Mouse (Mus musculus): ENCODE results near the gene Fkbp10. TPM values are rescaled to one million over a fixed set of nuclear protein-coding genes. Genes with fewer than 3 reads are reported as not detected.
A peak's percentile ranks its signal among the peaks of the same experiment; 100 is the strongest.

Gene Fkbp10
- 7.8 and 8.5 TPM in 2 replicates for polyA plus RNA-seq (2015; fragmentation: Nextera tagmentation; extraction: Ambion mirVana)

DNA sequence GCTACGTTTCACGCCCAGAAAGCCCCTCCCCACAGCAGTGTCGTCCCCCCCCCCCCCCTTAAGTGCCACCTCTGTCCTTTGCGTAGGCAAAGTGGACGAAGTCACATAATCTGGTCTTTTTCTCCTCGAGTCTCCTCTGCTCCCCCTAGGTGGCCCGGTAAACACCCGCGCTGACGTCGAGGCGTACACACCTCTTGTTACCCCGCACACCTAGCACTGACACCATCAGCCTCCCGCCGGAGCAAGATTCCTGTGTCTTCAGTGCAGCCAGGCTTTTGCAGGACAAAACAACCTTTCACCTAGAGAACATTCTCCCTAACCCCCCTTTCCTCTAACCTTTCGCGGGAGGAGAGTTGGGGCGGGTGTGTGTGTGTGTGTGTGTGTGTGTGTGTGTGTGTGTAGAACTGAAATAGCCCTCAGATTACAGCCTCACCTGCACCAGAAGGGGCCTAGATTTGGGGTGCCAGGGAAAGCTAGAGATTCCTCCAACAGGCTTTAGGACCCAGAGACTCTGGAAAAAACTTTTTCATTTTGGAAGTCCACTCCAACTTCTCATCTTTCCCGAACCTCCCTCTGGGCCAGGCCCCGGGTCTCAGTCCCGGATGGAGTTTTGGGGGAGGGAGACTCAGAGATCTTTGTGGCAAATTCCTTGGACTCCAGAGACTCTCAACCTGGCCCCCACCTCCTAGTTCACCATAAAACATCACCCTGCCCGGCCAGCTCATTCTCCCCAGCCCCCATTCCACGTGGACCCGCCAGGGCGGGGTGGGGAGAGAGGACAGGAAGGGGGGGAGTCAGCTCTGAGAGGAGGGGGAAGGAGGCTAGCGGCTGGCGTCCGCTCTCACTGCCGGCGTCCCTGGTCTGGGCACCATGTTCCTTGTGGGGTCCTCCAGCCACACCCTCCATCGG, at the start of gene Fkbp10:
Gene Fkbp10, plus strand, starts transcription at position 784 of the 909 bp plus-strand sequence.
- Histone ChIP-seq H3K27ac (replicated peaks) (peak within 1 kb of the TSS; percentile 24; the same call in 1 of the 2 replicates), H3K4me2 (peak within 1 kb of the TSS; percentile 67), H3K27me3 (peaks cover 62% of the 10 kb centered on the region), H3K9me3 (replicated peaks) (no peaks in the 10 kb centered on the region), H3K4me1 (replicated peaks) (peaks cover 13% of the 10 kb centered on the region), H3K9ac (no peak within 1 kb of the TSS), H3K4me3 (replicated peaks) (peak within 1 kb of the TSS; percentile 57), H3K36me3 (replicated peaks) (no peaks in the 10 kb centered on the region)
- WGBS (ENCODE audit: insufficient replicate concordance): 3% methylated on average over 31 of the region's 31 CpGs
- no peak; the same call in 1 of the 2 replicates for ATAC-seq (ENCODE audit: insufficient read depth)

DNA sequence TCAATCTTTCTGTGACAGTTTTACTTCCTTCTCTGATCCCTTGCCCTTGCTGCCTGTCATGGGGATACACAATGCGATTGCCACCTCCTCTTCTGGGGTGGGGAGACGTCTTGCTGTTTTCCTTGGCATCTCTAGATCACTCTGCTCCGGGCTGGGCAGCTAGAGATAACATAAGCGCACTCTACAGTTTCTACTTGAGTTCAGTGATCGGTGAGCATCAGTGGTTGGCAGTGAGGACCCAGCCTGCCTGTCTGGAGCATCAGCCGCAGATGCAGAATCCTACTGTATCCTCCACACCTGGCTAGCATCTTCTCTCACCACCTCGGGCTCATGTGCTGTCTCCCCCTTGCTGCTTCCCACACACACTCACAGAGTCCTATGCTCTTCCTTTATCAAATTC, 46.4 kb upstream of the Fkbp10 start:
- Histone ChIP-seq H3K9ac (no peak overlapping the region), H3K27ac (replicated peaks) (no peak overlapping the region), H3K4me1 (replicated peaks) (no peaks in the 10 kb centered on the region), H3K4me3 (replicated peaks) (no peak overlapping the region), H3K27me3 (peaks cover 3% of the 10 kb centered on the region; the same call in 1 of the 2 replicates), H3K4me2 (no peak overlapping the region), H3K36me3 (replicated peaks) (peaks cover 8% of the 10 kb centered on the region; the same call in 1 of the 2 replicates), H3K9me3 (replicated peaks) (no peaks in the 10 kb centered on the region)
- WGBS (ENCODE audit: insufficient replicate concordance): 51% methylated on average over 7 of the region's 7 CpGs
- no peak for ATAC-seq (ENCODE audit: insufficient read depth)

DNA sequence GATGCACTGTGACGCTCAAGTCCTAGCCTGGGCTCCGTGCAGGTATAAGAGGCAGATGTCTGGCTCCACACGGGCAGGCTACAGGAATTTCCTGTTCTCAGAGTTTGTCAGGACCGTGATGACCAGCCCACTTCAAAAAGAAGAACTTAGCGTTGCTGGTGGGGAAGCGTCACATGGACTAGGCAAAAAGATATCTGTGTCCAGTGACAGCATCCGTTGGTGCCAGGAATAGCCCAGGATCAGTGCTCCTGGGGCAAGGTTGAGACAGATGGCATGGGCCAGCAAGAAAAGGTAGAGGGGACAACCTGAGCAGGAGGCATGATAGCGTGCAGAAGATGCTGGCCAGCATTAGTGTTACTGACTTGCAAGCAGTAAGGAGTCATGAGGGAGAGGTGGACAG, 45.7 kb upstream of the Fkbp10 start:
- ATAC-seq (ENCODE audit: insufficient read depth): no peak
- H3K4me2 ChIP-seq: no peak overlapping the region
- H3K27me3 ChIP-seq: no peaks in the 10 kb centered on the region
- H3K4me3 ChIP-seq (replicated peaks): no peak overlapping the region
- H3K27ac ChIP-seq (replicated peaks): no peak overlapping the region
- H3K9me3 ChIP-seq (replicated peaks): no peaks in the 10 kb centered on the region
- no peak overlapping the region for H3K9ac ChIP-seq
- 27% methylated on average over 8 of the region's 8 CpGs for WGBS (ENCODE audit: insufficient replicate concordance)
- H3K4me1 ChIP-seq (replicated peaks): no peaks in the 10 kb centered on the region
- H3K36me3 ChIP-seq (replicated peaks): peaks cover 8% of the 10 kb centered on the region; the same call in 1 of the 2 replicates

DNA sequence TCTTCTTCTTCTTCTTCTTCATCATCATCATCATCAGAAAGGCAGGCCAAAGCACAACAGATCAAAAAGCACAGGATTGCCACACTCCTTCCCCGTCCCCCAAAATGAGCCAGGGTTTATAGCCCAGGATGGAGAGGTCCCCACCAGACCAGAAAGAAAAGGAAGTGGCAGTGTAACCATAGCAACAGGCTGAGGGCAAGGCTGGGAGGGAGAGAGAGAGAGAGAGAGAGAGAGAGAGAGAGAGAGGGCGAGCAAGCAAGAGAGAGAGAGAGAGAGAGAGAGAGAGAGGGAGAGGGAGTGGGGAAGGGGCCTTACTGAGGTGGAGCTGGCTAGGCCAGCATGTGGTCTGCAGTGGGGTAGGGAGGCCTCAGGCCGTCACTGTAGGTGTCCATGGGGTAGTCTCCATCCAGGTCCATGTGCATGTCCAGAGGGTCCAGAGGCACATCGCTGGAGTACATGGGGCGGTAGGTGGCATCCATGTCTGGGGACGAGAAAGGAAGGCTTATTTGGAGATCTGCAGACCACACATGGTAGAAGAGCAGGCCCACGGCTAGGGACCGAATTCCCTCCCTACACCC, 43.4 kb upstream of the Fkbp10 start:
- no peak overlapping the region for H3K9ac ChIP-seq
- 62% methylated on average over 7 of the region's 8 CpGs for WGBS (ENCODE audit: insufficient replicate concordance)
- no peak overlapping the region for H3K4me2 ChIP-seq
- H3K9me3 ChIP-seq (replicated peaks): no peaks in the 10 kb centered on the region
- H3K27ac ChIP-seq (replicated peaks): no peak overlapping the region
- H3K36me3 ChIP-seq (replicated peaks): peaks cover 25% of the 10 kb centered on the region
- H3K4me3 ChIP-seq (replicated peaks): no peak overlapping the region
- no peaks in the 10 kb centered on the region for H3K4me1 ChIP-seq (replicated peaks)
- no peaks in the 10 kb centered on the region for H3K27me3 ChIP-seq
- ATAC-seq (ENCODE audit: insufficient read depth): no peak

DNA sequence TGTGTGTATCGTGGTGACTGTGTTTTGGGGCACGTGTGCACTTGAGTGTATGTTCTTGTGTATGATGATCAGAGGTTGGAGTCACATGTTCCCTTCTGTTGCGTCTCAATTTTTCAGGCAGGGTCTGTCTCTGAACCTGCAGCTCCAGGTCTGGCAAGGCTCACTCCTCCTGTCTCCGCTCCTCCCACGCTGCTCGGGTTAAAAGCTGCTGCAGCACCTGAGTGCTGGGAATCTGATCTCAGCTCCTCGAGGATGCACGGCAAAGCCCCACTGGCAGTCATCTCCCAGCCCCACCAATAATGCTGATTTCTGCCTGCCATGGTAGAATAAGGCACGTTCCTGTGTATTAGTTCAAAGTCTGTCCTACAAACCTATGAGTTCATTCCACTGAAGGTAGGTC, 40.4 kb upstream of the Fkbp10 start:
- no peak for ATAC-seq (ENCODE audit: insufficient read depth)
- Histone ChIP-seq H3K27ac (replicated peaks) (no peak overlapping the region), H3K4me3 (replicated peaks) (no peak overlapping the region), H3K27me3 (no peaks in the 10 kb centered on the region), H3K4me2 (no peak overlapping the region), H3K9ac (no peak overlapping the region), H3K36me3 (replicated peaks) (peaks cover 33% of the 10 kb centered on the region), H3K4me1 (replicated peaks) (no peaks in the 10 kb centered on the region), H3K9me3 (replicated peaks) (no peaks in the 10 kb centered on the region)
- WGBS (ENCODE audit: insufficient replicate concordance): 72% methylated on average over 9 of the region's 9 CpGs

DNA sequence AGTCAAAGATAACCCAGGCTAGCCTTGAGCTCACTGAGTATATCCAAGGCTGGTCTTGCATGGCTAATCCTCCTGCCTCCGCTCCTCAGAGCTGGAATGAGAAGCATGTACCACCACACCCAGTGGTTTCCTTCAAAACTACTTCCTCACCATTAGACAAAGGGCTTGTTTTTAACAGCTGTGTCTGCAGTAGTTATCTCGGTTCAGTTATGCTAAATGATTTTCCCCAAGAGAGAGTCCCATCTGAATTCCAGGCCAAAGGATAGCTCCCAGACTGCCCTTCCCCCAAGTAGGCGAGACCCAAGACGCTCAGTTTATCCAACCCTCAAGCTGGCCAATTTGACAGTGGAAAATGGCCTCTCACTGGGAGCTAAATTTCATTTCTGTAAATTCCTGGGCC, 39.5 kb upstream of the Fkbp10 start:
- H3K27ac ChIP-seq (replicated peaks): no peak overlapping the region
- H3K27me3 ChIP-seq: no peaks in the 10 kb centered on the region
- WGBS (ENCODE audit: insufficient replicate concordance): 53% methylated on average over 4 of the region's 4 CpGs
- no peak overlapping the region for H3K4me3 ChIP-seq (replicated peaks)
- no peaks in the 10 kb centered on the region for H3K9me3 ChIP-seq (replicated peaks)
- no peaks in the 10 kb centered on the region for H3K4me1 ChIP-seq (replicated peaks)
- peaks cover 39% of the 10 kb centered on the region for H3K36me3 ChIP-seq (replicated peaks)
- no peak overlapping the region for H3K4me2 ChIP-seq
- ATAC-seq (ENCODE audit: insufficient read depth): no peak
- H3K9ac ChIP-seq: no peak overlapping the region

DNA sequence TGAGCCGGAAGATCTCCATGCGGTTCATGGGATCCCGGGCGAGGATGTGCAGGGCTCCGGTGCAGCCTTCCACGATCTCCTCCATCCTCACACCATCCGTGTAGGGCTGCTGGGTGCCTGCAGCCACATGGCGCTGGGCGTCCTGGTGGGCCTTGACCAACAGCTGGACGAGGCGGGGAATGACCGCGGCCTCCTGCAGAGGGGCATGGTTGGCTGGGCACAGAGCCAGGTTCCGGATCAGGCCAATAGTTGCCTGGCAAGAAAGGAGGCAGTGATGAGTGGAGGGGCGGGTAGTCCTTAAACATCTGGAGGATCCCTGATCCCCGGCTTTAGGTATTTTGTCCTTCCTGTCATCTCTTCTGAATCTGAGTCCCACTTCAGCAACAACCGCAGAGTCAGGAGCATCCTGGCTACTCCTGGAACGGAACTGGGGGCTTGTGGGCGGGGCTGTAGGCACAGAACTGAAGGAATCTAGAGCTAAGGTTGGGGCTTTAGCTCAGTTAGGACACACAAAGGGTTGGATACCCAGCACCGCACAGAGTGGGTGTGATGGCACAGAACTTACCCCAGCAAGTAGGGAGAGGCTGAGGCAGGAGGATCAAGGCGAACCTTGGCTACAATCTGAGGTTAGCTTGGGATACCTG, 38.6 kb upstream of the Fkbp10 start:
- no peak overlapping the region for H3K27ac ChIP-seq (replicated peaks)
- no peak overlapping the region for H3K4me2 ChIP-seq
- peaks cover 36% of the 10 kb centered on the region for H3K36me3 ChIP-seq (replicated peaks)
- H3K4me1 ChIP-seq (replicated peaks): no peaks in the 10 kb centered on the region
- H3K9me3 ChIP-seq (replicated peaks): no peaks in the 10 kb centered on the region
- 80% methylated on average over 21 of the region's 21 CpGs for WGBS (ENCODE audit: insufficient replicate concordance)
- H3K27me3 ChIP-seq: no peaks in the 10 kb centered on the region
- H3K9ac ChIP-seq: no peak overlapping the region
- ATAC-seq (ENCODE audit: insufficient read depth): no peak
- H3K4me3 ChIP-seq (replicated peaks): no peak overlapping the region

DNA sequence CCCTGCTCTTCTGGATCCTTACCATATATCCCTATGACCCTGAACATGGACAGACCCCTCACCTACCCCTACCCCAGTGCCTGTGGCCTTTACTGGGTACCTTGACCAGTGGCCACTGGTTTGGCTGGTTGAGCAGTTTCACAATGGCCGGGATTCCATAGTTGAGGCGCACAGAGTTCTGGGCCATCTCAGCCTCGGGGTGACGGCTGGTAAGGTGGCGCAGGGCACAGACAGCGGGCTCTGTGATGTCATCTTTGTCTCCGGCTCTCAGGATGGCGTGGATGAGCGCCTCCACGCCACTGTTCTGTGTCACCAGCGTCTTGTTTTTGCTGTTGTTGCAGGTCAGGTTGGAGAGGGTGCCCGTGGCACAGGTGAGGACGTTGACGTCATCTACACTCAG, 37.5 kb upstream of the Fkbp10 start:
- H3K4me2 ChIP-seq: no peak overlapping the region
- H3K36me3 ChIP-seq (replicated peaks): peaks cover 41% of the 10 kb centered on the region
- H3K27ac ChIP-seq (replicated peaks): no peak overlapping the region
- H3K9me3 ChIP-seq (replicated peaks): no peaks in the 10 kb centered on the region
- no peak overlapping the region for H3K9ac ChIP-seq
- H3K27me3 ChIP-seq: no peaks in the 10 kb centered on the region
- no peaks in the 10 kb centered on the region for H3K4me1 ChIP-seq (replicated peaks)
- no peak for ATAC-seq (ENCODE audit: insufficient read depth)
- WGBS (ENCODE audit: insufficient replicate concordance): 72% methylated on average over 14 of the region's 14 CpGs
- H3K4me3 ChIP-seq (replicated peaks): no peak overlapping the region

DNA sequence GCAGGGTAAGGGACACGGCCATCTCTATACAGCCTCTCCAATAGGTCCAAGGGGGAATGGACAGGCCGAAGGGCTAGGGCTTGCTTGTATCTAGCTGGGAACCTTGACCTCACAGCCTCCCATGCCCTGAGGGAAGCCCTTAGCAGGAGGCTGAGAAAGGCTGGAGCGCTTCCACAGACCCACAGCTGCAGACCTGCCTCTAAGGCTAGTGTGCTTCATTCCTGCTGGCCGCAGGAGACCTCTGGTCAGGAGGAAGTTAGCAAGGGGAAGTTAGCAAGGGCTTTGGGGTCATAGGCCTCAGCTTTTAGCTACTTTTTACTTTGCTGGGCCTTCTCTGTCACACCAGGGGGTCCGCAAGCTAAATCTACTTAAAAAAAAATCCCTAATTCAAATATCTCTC, 37.1 kb upstream of the Fkbp10 start:
- H3K27me3 ChIP-seq: no peaks in the 10 kb centered on the region
- WGBS (ENCODE audit: insufficient replicate concordance): 62% methylated on average over 5 of the region's 5 CpGs
- no peaks in the 10 kb centered on the region for H3K4me1 ChIP-seq (replicated peaks)
- H3K9ac ChIP-seq: no peak overlapping the region
- no peak for ATAC-seq (ENCODE audit: insufficient read depth)
- no peak overlapping the region for H3K4me3 ChIP-seq (replicated peaks)
- H3K9me3 ChIP-seq (replicated peaks): no peaks in the 10 kb centered on the region
- H3K4me2 ChIP-seq: no peak overlapping the region
- H3K27ac ChIP-seq (replicated peaks): no peak overlapping the region
- peaks cover 43% of the 10 kb centered on the region for H3K36me3 ChIP-seq (replicated peaks)

DNA sequence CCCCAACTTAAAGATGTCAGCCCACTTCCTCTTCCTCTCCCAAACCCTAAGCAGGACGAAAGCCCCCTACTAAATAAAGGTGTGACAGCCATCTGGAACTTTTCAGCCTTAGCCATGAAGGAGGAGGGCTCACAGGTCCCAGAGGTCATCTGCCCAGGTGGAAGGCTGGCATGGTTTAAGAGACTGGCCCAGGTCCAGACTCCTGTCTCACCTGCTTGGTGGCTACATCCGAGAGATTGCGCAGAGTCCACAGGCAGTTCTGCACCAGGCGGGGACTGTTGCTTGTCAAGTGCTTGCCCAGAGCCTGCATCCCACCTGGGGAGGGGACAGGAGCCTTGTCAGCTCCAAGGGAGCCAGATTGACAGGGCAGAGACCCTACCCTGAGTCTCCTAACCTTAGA, 36.2 kb upstream of the Fkbp10 start:
- no peak overlapping the region for H3K4me3 ChIP-seq (replicated peaks)
- no peak overlapping the region for H3K27ac ChIP-seq (replicated peaks)
- no peaks in the 10 kb centered on the region for H3K9me3 ChIP-seq (replicated peaks)
- WGBS (ENCODE audit: insufficient replicate concordance): 68% methylated on average over 4 of the region's 4 CpGs
- H3K4me1 ChIP-seq (replicated peaks): no peaks in the 10 kb centered on the region
- no peaks in the 10 kb centered on the region for H3K27me3 ChIP-seq
- peaks cover 43% of the 10 kb centered on the region for H3K36me3 ChIP-seq (replicated peaks)
- no peak overlapping the region for H3K9ac ChIP-seq
- no peak for ATAC-seq (ENCODE audit: insufficient read depth)
- H3K4me2 ChIP-seq: no peak overlapping the region

DNA sequence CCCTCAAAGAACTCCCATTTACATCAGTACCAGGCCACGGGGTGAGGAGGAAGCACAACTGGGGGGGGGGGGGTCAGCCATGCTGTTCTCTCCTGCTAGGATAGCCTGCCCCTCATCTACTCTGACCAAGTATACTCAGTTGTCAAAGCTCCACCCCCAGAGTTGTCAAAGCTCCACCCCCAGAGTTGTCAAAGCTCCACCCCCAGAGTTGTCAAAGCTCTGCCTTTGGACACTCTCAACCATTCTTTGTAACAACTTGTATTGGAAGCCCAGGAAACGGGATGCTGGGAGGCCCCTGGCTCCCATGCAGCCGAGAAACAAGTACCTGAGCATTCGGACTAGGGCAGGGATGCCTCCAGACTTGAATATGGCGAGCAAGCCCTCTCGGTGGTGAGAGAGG, 32.8 kb upstream of the Fkbp10 start:
- Histone ChIP-seq H3K27me3 (no peaks in the 10 kb centered on the region), H3K4me3 (replicated peaks) (no peak overlapping the region), H3K4me2 (no peak overlapping the region), H3K36me3 (replicated peaks) (peaks cover 22% of the 10 kb centered on the region), H3K27ac (replicated peaks) (no peak overlapping the region), H3K4me1 (replicated peaks) (peaks cover 1% of the 10 kb centered on the region; the same call in 1 of the 2 replicates), H3K9me3 (replicated peaks) (no peaks in the 10 kb centered on the region), H3K9ac (no peak overlapping the region)
- ATAC-seq (ENCODE audit: insufficient read depth): no peak
- 58% methylated on average over 6 of the region's 6 CpGs for WGBS (ENCODE audit: insufficient replicate concordance)
